Mouse (Mus musculus): Measurements from ENCODE around the gene Sec14l2.

The Sec14l2 gene

GRCm38 (mm10) chr11:4053586-4053985 lies 69.6 kb downstream of the Sec14l2 start:
- DNase-seq (ENCODE audit: low spot score in 2 of 2): peak; percentile 26 to 57

GRCm38 (mm10) chr11:4048438-4048837 lies 74.8 kb downstream of the Sec14l2 start:
- DNase-seq (ENCODE audit: low spot score in 2 of 2): no peak

GRCm38 (mm10) chr11:4047766-4048165 lies 75.4 kb downstream of the Sec14l2 start:
- DNase-seq (ENCODE audit: low spot score in 2 of 2): no peak

Data from spleen, postnatal 14 days (tissue).